Mouse (Mus musculus): ENCODE data around the gene Irs3. TPM values are rescaled to one million over a fixed set of nuclear protein-coding genes. Genes with fewer than 3 reads are reported as not detected.

Irs3 gene
- total and polyA plus RNA-seq, 2 experiments from 2014 or later, result 0.08 to 7.6 TPM

- H3K36me3 ChIP-seq (replicated peaks; ENCODE audit: control insufficient read depth, insufficient read depth, low read length), result peaks cover 20% of the 10 kb centered on the region; the same call in 1 of the 2 replicates
- DNase-seq (ENCODE audit: low spot score) (no peak), ATAC-seq (ENCODE audit: insufficient read depth, low read depth) (no peak)
- no peaks in the 10 kb centered on the region for H3K9me3 ChIP-seq (replicated peaks; ENCODE audit: control insufficient read depth, low read length)
- no peak overlapping the region for H3K9ac ChIP-seq (replicated peaks; ENCODE audit: low read depth, low read length)
- no peak for TF ChIP-seq EP300 (IDR thresholded peaks at IDR 0.05; ENCODE audit: low read depth)
- no peak for TF ChIP-seq CTCF (IDR thresholded peaks at IDR 0.05; ENCODE audit: low read depth)
- H3K4me2 ChIP-seq (ENCODE audit: low read depth, low read length), result no peak overlapping the region
- H3K27ac ChIP-seq (ENCODE audit: low read depth), result peak overlapping the region; percentile 5; the same call in 1 of the 2 replicates
- H3K4me3 ChIP-seq (ENCODE audit: low read depth, low read length), result no peak overlapping the region
- H3K4me1 ChIP-seq (ENCODE audit: control insufficient read depth, insufficient read depth), result peaks cover 5% of the 10 kb centered on the region; the same call in 1 of the 2 replicates
- peaks cover 25% of the 10 kb centered on the region for H3K27me3 ChIP-seq (ENCODE audit: control insufficient read depth, insufficient read depth, low read length)
- WGBS, result 36% methylated on average over 4 of the region's 4 CpGs
These were observed 3.7 kb upstream of the Irs3 start for GRCm38 (mm10) chr5:137649251-137649650.

DNA sequence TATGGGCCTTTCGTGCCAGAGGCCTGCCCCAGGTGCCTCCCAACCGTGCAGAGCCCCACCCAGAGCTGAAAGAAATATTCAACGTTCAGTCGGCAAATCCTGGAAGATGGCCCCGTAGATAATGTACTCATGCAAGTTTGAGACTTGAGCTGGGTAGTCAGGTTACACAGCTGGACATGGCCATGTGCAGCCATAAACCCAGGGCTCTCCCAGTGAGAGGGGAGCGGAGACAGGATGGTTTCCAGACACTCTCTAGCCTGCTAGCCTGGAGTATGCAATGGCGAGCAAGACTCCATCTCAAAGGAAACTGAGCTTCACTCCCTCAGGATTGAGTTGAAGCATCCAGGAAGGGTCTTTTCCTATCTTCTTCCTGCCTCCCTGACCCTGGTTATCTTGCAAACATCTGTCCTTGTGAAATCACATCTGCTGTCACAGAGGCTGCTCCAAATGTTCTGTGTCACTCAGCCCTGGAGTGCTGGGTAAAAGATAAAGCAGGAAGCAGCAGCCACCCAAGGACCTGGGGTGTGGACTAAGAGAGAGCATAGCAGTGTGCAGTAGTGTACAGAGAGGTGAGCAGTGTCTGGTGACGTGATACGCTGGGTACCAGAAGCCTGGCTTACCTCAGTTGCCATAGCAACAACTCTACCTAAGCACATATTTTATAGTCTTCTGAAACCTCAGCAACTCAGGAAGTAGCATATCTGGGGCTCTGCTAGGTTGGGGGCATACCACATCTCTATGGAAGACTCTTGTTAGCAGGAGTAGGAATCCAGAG lies 2.5 kb upstream of the Irs3 start:
- ATAC-seq (ENCODE audit: insufficient read depth, low read depth) (no peak), DNase-seq (ENCODE audit: low spot score) (no peak)
- Histone ChIP-seq H3K36me3 (replicated peaks; ENCODE audit: control insufficient read depth, insufficient read depth, low read length) (peaks cover 10% of the 10 kb centered on the region; the same call in 1 of the 2 replicates), H3K27me3 (ENCODE audit: control insufficient read depth, insufficient read depth, low read length) (peaks cover 33% of the 10 kb centered on the region), H3K4me1 (ENCODE audit: control insufficient read depth, insufficient read depth) (peaks cover 5% of the 10 kb centered on the region; the same call in 1 of the 2 replicates), H3K4me2 (ENCODE audit: low read depth, low read length) (no peak overlapping the region), H3K9ac (replicated peaks; ENCODE audit: low read depth, low read length) (no peak overlapping the region), H3K27ac (ENCODE audit: low read depth) (no peak overlapping the region), H3K9me3 (replicated peaks; ENCODE audit: control insufficient read depth, low read length) (no peaks in the 10 kb centered on the region), H3K4me3 (ENCODE audit: low read depth, low read length) (no peak overlapping the region)
- 51% methylated on average over 9 of the region's 9 CpGs for WGBS
- TF ChIP-seq CTCF (IDR thresholded peaks at IDR 0.05; ENCODE audit: low read depth), result no peak
- TF ChIP-seq EP300 (IDR thresholded peaks at IDR 0.05; ENCODE audit: low read depth), result no peak

- TF ChIP-seq CTCF (IDR thresholded peaks at IDR 0.05; ENCODE audit: low read depth) (no peak), EP300 (IDR thresholded peaks at IDR 0.05; ENCODE audit: low read depth) (no peak)
- ATAC-seq (ENCODE audit: insufficient read depth, low read depth) (no peak; the same call in 1 of the 2 replicates), DNase-seq (ENCODE audit: low spot score) (no peak)
- Histone ChIP-seq H3K4me1 (ENCODE audit: control insufficient read depth, insufficient read depth) (peaks cover 5% of the 10 kb centered on the region; the same call in 1 of the 2 replicates), H3K9me3 (replicated peaks; ENCODE audit: control insufficient read depth, low read length) (no peaks in the 10 kb centered on the region), H3K27me3 (ENCODE audit: control insufficient read depth, insufficient read depth, low read length) (peaks cover 33% of the 10 kb centered on the region), H3K27ac (ENCODE audit: low read depth) (no peak overlapping the region), H3K36me3 (replicated peaks; ENCODE audit: control insufficient read depth, insufficient read depth, low read length) (peaks cover 20% of the 10 kb centered on the region), H3K4me2 (ENCODE audit: low read depth, low read length) (peak overlapping the region; percentile 63), H3K9ac (replicated peaks; ENCODE audit: low read depth, low read length) (no peak overlapping the region), H3K4me3 (ENCODE audit: low read depth, low read length) (peak overlapping the region; percentile 30)
- 4% methylated on average over 44 of the region's 44 CpGs for WGBS
These were observed 343 bp downstream of the Irs3 start for GRCm38 (mm10) chr5:137645091-137645651.

GRCm38 (mm10) chr5:137644484-137644883 lies 1.0 kb downstream of the Irs3 start:
- H3K9me3 ChIP-seq (replicated peaks; ENCODE audit: control insufficient read depth, low read length), result no peaks in the 10 kb centered on the region
- no peak for DNase-seq (ENCODE audit: low spot score)
- no peak overlapping the region for H3K4me2 ChIP-seq (ENCODE audit: low read depth, low read length)
- 41% methylated on average over 19 of the region's 19 CpGs for WGBS
- no peaks in the 10 kb centered on the region for H3K4me1 ChIP-seq (ENCODE audit: control insufficient read depth, insufficient read depth)
- H3K36me3 ChIP-seq (replicated peaks; ENCODE audit: control insufficient read depth, insufficient read depth, low read length), result peaks cover 27% of the 10 kb centered on the region
- no peak overlapping the region for H3K4me3 ChIP-seq (ENCODE audit: low read depth, low read length)
- no peak overlapping the region for H3K9ac ChIP-seq (replicated peaks; ENCODE audit: low read depth, low read length)
- no peak for ATAC-seq (ENCODE audit: insufficient read depth, low read depth)
- H3K27ac ChIP-seq (ENCODE audit: low read depth), result no peak overlapping the region
- TF ChIP-seq EP300 (IDR thresholded peaks at IDR 0.05; ENCODE audit: low read depth), result no peak
- no peak for TF ChIP-seq CTCF (IDR thresholded peaks at IDR 0.05; ENCODE audit: low read depth)
- peaks cover 33% of the 10 kb centered on the region for H3K27me3 ChIP-seq (ENCODE audit: control insufficient read depth, insufficient read depth, low read length)

DNA sequence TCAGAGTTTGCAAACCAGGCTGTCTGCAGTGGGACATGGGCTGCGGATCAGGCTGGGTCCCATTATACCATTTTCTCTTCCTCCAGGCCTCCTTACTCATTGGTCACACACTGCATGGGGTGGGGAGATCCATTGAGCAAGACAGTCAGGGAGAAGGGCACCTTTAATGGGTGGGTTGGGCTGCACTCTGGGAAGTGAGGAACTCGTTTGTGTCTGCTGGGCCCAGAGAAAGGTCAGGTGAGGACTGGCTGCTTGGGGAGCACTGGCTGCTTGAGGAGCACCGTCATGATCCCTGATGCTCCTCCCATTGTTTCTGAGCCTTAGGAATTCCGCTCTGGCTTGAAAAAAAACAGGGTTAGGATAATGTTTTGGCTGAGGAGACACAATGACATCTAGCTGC lies 2.6 kb downstream of the Irs3 start:
- TF ChIP-seq EP300 (IDR thresholded peaks at IDR 0.05; ENCODE audit: low read depth) (no peak), CTCF (IDR thresholded peaks at IDR 0.05; ENCODE audit: low read depth) (no peak)
- no peaks in the 10 kb centered on the region for H3K9me3 ChIP-seq (replicated peaks; ENCODE audit: control insufficient read depth, low read length)
- 58% methylated on average over 4 of the region's 4 CpGs for WGBS
- DNase-seq (ENCODE audit: low spot score) (no peak), ATAC-seq (ENCODE audit: insufficient read depth, low read depth) (no peak)
- no peak overlapping the region for H3K9ac ChIP-seq (replicated peaks; ENCODE audit: low read depth, low read length)
- H3K4me3 ChIP-seq (ENCODE audit: low read depth, low read length), result no peak overlapping the region
- peaks cover 43% of the 10 kb centered on the region for H3K36me3 ChIP-seq (replicated peaks; ENCODE audit: control insufficient read depth, insufficient read depth, low read length)
- no peaks in the 10 kb centered on the region for H3K4me1 ChIP-seq (ENCODE audit: control insufficient read depth, insufficient read depth)
- H3K27me3 ChIP-seq (ENCODE audit: control insufficient read depth, insufficient read depth, low read length), result peaks cover 33% of the 10 kb centered on the region
- H3K4me2 ChIP-seq (ENCODE audit: low read depth, low read length), result no peak overlapping the region
- H3K27ac ChIP-seq (ENCODE audit: low read depth), result no peak overlapping the region
